Mouse (Mus musculus) spleen, adult 2 months (tissue): ENCODE measurements around the gene Hnrnpl.

Experiments
- CTCF ChIP-seq: fragments of 200-500 bp; IDR thresholded peaks from 2 replicates; pipeline ENCODE4 v1.5.1; 2011; ENCODE audit warnings: mild to moderate bottlenecking, inconsistent platforms; ENCODE audit not compliant: insufficient read depth, insufficient read length, insufficient replicate concordance; ENCODE audit errors: extremely low read depth
- POLR2A ChIP-seq: fragments of 200-500 bp; IDR thresholded peaks from 2 replicates; pipeline ENCODE4 v1.6.1; 2011; ENCODE audit warnings: low read depth, low read length, inconsistent platforms

- no peak for TF ChIP-seq CTCF
- no peak for TF ChIP-seq POLR2A
These were observed 13.8 kb upstream of the Hnrnpl start for GRCm38 (mm10) chr7:28794496-28794895.
